Mouse (Mus musculus) B cell, adult 62 days (primary cell): ENCODE data around the gene Cse1l. TPM values are rescaled to one million over a fixed set of nuclear protein-coding genes. Genes with fewer than 3 reads are reported as not detected.

Source experiments
- total RNA-seq: library from RNA; stranded (reverse); gene quantifications from 4 replicates; pipeline ENCODE4 v1.2.4, GENCODE M21; 2023

Gene Cse1l
- 81.3 to 96.0 TPM (median 89.8 TPM) in 4 replicates for total RNA-seq

GRCm38 (mm10) chr2:166905711-166906522 lies at the start of gene Cse1l:
Cse1l (plus strand) TSS chr2:166906040.

Other genes starting within 250 kb of the Cse1l start
- gene Prex1, start 192.2 kb upstream of the Cse1l start, total RNA-seq, result 111 to 126 TPM (median 113 TPM) in 4 replicates
- 8.7 to 15.2 TPM (median 11.5 TPM) in 4 replicates for gene Trp53rkb, start 113.5 kb upstream of the Cse1l start, total RNA-seq
- 68.8 to 78.1 TPM (median 73.6 TPM) in 4 replicates for gene Arfgef2, start 100.5 kb upstream of the Cse1l start, total RNA-seq
- gene Stau1, start 90.3 kb downstream of the Cse1l start, total RNA-seq, result 68.6 to 79.5 TPM (median 75.2 TPM) in 4 replicates
- 91.5 to 110 TPM (median 97.4 TPM) in 4 replicates for gene Ddx27, start 109.2 kb downstream of the Cse1l start, total RNA-seq
- gene Znfx1, start 157.0 kb downstream of the Cse1l start, total RNA-seq, result 60.2 to 63.7 TPM (median 62.6 TPM) in 4 replicates